Mouse (Mus musculus) layer of hippocampus, postnatal 36 days (tissue): ENCODE measurements at regions not wholly inside any gene's neighbourhood (a gene's known extent, or its start where the extent isn't known, plus 50 kb on each side); places are given as distances from the start of the nearest gene placed in this dataset.

Experiments
- DNase-seq, 2 experiments: peaks; one replicate each; pipeline ENCODE4 v3.0.0; 2022

DNA sequence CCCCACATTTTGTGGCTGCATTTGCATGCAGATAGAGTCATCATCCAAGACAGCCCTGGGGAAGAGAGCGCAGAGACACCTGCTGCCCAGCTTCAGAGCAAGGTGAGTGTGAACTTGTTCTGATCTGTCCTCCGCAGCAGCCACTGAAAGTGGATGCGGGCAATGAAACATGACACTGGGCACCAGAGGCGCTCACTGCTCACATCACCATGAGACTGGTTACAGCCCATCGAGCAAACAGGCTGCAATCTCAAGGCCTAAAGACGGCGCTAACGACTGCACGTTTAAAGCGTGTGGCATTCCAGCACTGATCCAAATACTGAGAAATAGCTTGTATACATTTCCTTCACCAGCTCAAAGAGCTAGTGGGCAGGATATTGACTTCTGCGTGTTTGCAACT lies 65.8 kb downstream of the Barhl2 start:
- no peak for DNase-seq

- DNase-seq: no peak
These were observed 71.3 kb downstream of the Barhl2 start for GRCm38 (mm10) chr5:106386621-106387020.

DNA sequence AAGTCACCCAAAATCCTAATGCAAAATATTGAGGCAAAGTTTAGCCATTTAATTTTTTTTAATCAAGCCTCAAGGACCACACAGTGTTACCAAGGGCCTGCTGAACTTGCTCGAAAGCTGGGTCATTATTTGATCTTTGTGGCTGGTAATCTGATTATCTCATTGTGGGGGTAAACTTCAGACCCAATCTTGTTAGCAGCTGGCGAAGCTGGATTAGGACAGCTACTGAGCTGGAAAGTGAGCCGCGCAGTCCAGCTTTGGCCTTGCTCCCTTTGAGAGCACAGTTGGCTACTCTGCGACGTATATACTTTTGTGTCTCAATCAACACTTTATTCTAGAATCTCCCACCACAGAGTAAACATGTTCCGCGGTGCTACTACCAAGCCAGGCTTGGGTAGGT lies 72.1 kb downstream of the Barhl2 start:
- DNase-seq: no peak

DNA sequence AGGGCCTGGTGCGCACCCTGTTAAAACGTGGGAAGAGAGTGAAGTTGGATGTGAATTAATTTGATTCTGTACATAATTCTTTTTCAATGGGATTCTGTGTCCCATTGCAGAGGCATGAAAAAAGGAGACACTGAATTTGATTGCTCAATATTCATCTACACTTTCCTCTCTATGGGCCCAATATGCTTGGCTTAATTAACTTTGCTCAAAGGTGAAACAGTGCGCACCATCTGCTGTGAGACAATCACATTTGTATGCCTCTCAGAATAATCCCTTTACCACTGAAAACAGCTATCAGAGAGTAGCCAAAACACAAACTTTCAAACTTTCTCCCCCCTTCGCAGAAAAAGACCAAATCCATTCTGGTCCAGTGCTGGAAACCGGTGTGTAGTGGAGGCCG lies 72.7 kb downstream of the Barhl2 start:
- no peak for DNase-seq

- DNase-seq: no peak
These were observed 73.7 kb downstream of the Barhl2 start for GRCm38 (mm10) chr5:106384138-106384770.

DNA sequence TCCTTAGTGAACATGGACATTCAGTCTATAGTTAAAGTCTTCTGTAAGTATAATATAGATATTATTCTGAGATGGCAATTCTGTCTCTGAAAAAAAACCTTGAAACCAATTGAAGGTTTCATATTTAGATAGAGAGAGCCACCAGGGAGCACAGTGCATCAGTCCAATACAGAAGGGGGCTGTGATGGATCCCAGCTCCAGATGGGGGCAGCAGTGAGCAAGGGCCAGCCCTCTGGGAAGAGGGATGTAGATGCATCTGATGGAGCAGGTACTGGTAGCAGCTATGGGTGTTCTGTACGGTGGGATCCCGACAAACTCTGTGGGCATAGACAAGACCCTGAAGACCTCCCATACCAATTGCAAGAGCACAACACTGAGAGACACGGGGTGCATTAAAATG lies 76.0 kb downstream of the Barhl2 start:
- DNase-seq: no peak

- DNase-seq: no peak
These were observed 77.2 kb downstream of the Barhl2 start for GRCm38 (mm10) chr5:106380631-106381285.

DNA sequence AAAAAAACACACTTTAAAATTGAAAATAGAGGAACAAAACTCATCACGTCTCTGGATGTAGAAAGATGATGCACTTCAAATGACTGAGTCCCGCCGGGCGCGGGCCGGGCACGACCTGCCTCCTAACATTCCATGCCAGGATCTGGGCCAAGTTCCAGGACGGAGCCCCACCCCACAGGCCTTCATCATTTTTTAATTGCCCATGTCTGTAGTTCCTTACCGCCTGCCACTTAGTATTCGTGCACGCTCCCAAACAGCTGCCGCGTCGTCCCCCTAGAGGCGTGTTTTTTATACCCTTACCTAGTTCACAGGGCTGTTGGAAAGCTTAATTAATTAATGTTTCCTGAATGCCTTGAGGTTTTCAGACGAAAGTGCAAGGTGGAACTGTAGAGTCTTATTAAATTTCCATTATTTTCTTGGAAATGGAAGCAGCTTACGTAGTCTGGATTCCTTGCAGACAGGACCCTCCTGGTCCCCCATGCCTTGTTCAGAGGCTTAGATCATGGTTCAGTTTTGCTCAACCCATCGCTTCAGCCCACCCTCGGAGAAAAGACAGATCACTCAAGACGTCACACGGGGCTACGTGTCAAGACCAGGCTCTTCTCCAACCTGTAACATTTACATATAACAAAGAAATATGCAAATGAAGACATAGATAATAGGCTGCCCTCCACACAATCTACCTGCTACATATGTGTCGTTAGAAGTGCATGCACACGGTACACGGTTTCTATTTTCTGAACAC lies 81.0 kb downstream of the Barhl2 start:
- no peak for DNase-seq

GRCm38 (mm10) chr5:106367831-106368230 lies 90.1 kb downstream of the Barhl2 start:
- no peak for DNase-seq

DNA sequence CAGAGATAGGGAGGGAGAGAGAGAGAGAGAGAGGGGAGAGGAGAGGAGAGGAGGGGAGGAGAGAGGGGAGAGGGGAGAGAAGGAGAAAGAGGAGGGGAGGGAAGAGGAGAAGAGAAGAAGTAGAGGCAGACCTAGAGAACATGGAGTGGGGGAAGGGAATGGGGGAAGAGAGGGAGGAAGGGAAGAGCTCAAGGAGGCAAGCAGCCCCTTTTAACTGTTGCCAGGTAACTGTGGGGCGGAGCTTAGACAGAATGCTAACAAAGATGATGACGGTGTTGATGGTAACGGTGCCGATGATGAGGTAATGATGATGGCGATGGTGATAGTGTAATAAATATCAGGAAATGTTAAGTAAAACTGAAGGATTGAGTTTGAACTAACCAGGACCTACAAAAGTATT lies 90.7 kb downstream of the Barhl2 start:
- no peak for DNase-seq

DNA sequence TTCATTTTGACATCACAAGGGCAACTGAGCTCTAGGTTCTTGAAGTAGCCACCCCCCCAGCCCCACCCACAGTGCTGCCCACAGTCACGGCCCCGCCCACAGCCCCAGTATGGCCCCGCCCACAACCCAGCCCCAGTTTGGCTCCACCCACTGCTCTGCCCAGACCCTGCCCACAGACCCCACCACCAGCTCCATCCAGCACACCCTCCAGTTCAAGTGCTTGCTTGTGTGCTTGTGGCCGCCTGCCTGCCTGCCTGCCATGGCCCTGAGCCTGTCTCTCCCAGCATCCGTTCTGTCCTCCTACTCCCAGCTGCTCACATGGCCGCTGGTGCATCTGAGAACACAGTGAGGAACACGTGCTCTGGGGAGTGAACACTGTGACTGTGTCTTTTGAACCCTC lies 92.0 kb downstream of the Barhl2 start:
- DNase-seq: peak in 1 of 2 experiments; percentile 3

- DNase-seq: no peak
These were observed 92.9 kb downstream of the Barhl2 start for GRCm38 (mm10) chr5:106365094-106365493.

GRCm38 (mm10) chr5:106351348-106351747 lies 106.6 kb downstream of the Barhl2 start:
- DNase-seq: no peak

DNA sequence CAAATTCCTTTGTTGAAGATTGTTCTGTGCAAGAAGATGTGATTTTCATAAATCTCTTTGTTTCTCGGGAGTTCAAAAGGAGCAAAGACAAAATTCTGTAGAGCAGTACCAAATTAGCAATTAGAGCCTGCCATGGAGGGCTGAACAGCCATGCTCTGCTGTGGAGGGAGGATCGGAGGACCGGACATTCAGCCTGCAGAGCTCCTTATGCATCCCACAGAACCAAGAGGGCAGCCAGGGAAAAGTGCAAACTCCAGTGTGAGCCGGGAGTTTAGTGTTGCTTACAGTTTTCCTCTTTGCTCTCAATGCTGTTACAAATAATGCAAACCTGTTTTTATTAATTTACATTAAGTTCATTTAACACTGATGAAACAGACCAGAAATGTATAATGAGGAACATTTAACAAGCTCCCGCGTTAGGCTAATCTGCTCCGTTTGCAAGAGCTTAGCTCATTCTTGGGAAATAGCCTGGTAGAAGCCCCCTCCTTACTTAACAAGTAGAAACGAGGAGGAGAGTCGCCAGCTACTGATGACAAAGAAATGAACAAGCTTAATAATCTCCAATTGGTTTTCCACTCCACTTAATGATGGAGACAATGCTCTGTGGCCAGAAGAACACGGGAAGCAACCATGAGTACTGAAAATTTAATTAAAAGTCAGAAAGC lies 108.0 kb downstream of the Barhl2 start:
- no peak for DNase-seq

DNA sequence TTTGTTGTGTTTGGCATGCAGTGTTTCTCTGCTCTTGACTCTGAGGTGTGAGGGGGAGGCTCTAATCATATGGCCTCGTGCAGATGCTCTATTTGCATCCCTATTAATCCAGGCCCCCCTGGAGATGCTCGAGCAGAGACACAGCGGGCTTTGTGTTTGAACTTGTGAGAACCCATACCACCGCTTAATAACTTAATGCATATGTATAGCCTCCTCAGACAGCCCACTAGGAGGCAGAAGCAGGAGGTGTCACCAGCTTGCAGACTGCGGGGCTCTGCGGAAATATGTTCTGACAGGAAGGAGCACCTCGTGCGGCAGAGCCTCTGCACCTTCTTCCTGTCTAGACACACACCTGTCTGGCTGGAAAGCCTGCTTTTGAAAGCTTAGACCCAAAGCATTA lies 113.7 kb downstream of the Barhl2 start:
- no peak for DNase-seq

- no peak for DNase-seq
These were observed 114.4 kb downstream of the Barhl2 start for GRCm38 (mm10) chr5:106343601-106344000.

DNA sequence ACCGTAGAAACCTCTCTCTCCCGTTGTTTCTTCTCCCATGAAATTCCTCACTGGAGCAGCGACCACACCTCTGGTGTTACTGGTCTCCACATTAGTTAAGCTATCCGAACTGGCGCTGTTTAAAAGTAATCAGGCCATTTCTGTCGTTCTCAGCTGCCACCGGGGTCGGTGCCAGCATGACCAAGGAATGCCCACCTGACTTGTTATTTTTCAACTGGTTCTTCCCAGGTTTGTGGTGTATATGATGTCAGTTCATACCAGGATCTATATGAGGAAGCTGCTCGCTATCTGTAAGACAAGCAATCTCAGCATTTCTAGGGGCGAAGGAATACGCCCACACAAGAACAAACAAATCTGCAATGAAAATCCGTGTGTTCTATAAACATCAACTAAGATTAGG lies 116.6 kb downstream of the Barhl2 start:
- no peak for DNase-seq

DNA sequence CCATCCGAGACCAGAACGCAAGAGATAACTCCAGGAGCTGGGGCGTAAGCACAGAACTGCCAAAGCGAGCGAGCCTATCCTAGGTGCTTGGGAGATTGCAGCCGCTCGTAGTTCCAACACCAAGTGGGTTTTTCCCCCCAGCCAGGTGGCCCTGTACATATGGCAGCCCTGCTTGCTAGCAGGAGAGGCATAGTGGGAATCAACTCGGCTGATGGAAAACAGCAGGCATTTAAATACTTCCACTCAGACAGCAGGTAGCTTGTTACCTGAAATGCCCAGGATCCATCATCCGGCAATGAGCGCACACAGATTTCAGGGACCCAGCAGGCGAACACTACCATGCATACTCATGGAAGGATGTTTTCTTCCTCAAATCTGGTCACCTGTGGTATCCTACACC lies 122.3 kb downstream of the Barhl2 start:
- DNase-seq: no peak

- no peak for DNase-seq
These were observed 130.3 kb downstream of the Barhl2 start for GRCm38 (mm10) chr5:106327592-106328150.

- no peak for DNase-seq
These were observed 135.3 kb downstream of the Barhl2 start for GRCm38 (mm10) chr5:106322574-106323215.

DNA sequence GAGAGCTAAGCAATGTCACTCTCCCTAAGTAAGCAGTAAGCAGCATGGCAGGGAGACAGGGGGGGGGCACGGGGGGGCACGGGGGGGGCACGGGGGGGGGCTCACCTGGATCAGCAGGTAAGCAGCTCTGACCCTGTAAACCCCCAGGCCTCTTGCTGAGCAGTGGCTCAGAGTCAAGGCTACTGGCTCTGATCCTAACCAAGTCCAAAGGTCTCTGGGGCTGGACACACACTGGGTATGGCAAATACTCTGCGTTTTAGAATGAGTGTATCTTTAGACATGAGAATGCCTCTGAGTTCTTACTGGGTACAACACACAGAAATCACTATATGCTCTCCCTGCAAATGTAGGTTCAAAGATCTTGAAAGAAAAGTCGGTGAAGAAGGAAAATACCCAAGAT lies 136.5 kb downstream of the Barhl2 start:
- no peak for DNase-seq

GRCm38 (mm10) chr5:106321023-106321422 lies 136.9 kb downstream of the Barhl2 start:
- DNase-seq: no peak
